Mouse (Mus musculus) heart, postnatal 25 days (tissue): ENCODE data around the gene Gm5134. TPM values are rescaled to one million over a fixed set of nuclear protein-coding genes. Genes with fewer than 3 reads are reported as not detected.
"Not testable (repeated sequence)": the region's sequence is repeated elsewhere in the genome, so short reads cannot be mapped to it uniquely, and the experiment has no call there.

Source experiments
- DNase-seq: peaks from one replicate; pipeline ENCODE4 v3.0.0; 2022; ENCODE audit warnings: low spot score
- intact Hi-C: fragments of 180-260 bp; cut with DNase I; formaldehyde crosslinking; loops from one replicate; pipeline ENCODE4 v1.15.1; 2025
- total RNA-seq, 2 experiments: library from RNA; stranded (reverse); gene quantifications; 2 replicates each; pipeline ENCODE4 v1.2.3; 2021

The Gm5134 gene
- total RNA-seq, 2 experiments from 2014 or later = not detected

GRCm38 (mm10) chr10:75990430-75991042, 36.2 kb downstream of the Gm5134 start:
- DNase-seq = no peak
- intact Hi-C loops = no loop called here

GRCm38 (mm10) chr10:75993616-75994240, 39.4 kb downstream of the Gm5134 start:
- DNase-seq = no peak
- intact Hi-C loops = no loop called here

- intact Hi-C loops, DNase-seq: not testable (repeated sequence)
Observed at GRCm38 (mm10) chr10:75994531-75995210, 40.4 kb downstream of the Gm5134 start.

- intact Hi-C loops = no loop called here
- no peak for DNase-seq
Observed at GRCm38 (mm10) chr10:75995463-75995862, 41.1 kb downstream of the Gm5134 start.

GRCm38 (mm10) chr10:75996315-75996714, 42.0 kb downstream of the Gm5134 start:
- no peak for DNase-seq
- intact Hi-C loops = no loop called here

- intact Hi-C loops = no loop called here
Observed at GRCm38 (mm10) chr10:76001160-76001559, 46.8 kb downstream of the Gm5134 start.

GRCm38 (mm10) chr10:76002101-76002521, 47.8 kb downstream of the Gm5134 start:
- DNase-seq = no peak
- intact Hi-C loops = no loop called here

More at GRCm38 (mm10) chr10:76001160-76001559, 46.8 kb downstream of the Gm5134 start:
- DNase-seq = no peak

- DNase-seq = no peak
- intact Hi-C loops = no loop called here
Observed at GRCm38 (mm10) chr10:76002615-76003014, 48.3 kb downstream of the Gm5134 start.

GRCm38 (mm10) chr10:76003221-76003620, 48.9 kb downstream of the Gm5134 start:
- intact Hi-C loops = no loop called here
- no peak for DNase-seq

GRCm38 (mm10) chr10:76006385-76006784, 52.1 kb downstream of the Gm5134 start:
- intact Hi-C loops = no loop called here
- DNase-seq = no peak

GRCm38 (mm10) chr10:76009812-76010211, 55.5 kb downstream of the Gm5134 start:
- no peak for DNase-seq
- intact Hi-C loops = no loop called here

GRCm38 (mm10) chr10:76012922-76013321, 58.6 kb downstream of the Gm5134 start:
- no peak for DNase-seq
- intact Hi-C loops = no loop called here

GRCm38 (mm10) chr10:76016886-76017285, 62.6 kb downstream of the Gm5134 start:
- intact Hi-C loops = no loop called here

GRCm38 (mm10) chr10:76021728-76022127, 67.4 kb downstream of the Gm5134 start:
- intact Hi-C loops = no loop called here
- no peak for DNase-seq

More at GRCm38 (mm10) chr10:76016886-76017285, 62.6 kb downstream of the Gm5134 start:
- no peak for DNase-seq

- intact Hi-C loops = no loop called here
- no peak for DNase-seq
Observed at GRCm38 (mm10) chr10:76023921-76024320, 69.6 kb downstream of the Gm5134 start.

GRCm38 (mm10) chr10:76025470-76026190, 71.3 kb downstream of the Gm5134 start:
- no peak for DNase-seq
- intact Hi-C loops = no loop called here

GRCm38 (mm10) chr10:76027127-76028015, 73.1 kb downstream of the Gm5134 start:
- no peak for DNase-seq
- intact Hi-C loops = no loop called here

GRCm38 (mm10) chr10:76028016-76028366, 73.7 kb downstream of the Gm5134 start:
- no peak for DNase-seq
- intact Hi-C loops = no loop called here

GRCm38 (mm10) chr10:76028396-76028795, 74.1 kb downstream of the Gm5134 start:
- intact Hi-C loops = no loop called here
- no peak for DNase-seq

GRCm38 (mm10) chr10:76029276-76029675, 75.0 kb downstream of the Gm5134 start:
- DNase-seq = no peak
- intact Hi-C loops = no loop called here
